Mouse (Mus musculus): Measurements from ENCODE around the gene Celf1. TPM values are rescaled to one million over a fixed set of nuclear protein-coding genes. Genes with fewer than 3 reads are reported as not detected.

Gene Celf1
- polyA plus RNA-seq, 1 experiment from 2014 or later: 74.3 TPM

DNA sequence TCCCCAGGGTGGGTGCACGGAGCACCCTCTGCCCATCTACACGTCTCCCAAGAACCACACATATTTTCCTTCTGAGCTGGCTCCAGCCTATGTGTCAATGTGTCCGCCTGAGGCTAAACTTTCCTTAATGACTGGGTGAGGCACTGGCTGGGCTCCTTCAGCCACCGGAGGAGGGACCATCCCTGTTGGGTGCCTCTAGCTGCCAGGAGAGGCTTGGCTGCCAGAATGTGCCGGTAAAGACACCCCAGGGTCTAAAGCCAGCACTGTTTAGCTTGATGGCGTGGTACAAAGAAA, 128.6 kb downstream of the Celf1 start:
- Histone ChIP-seq H3K36me3 (ENCODE audit: control insufficient read depth, insufficient read depth, low read length) (peaks cover 2% of the 10 kb centered on the region), H3K9ac (ENCODE audit: low read length) (peak overlapping the region; percentile 78), H3K4me3 (replicated peaks; ENCODE audit: low read length) (peak overlapping the region; percentile 73), H3K27ac (ENCODE audit: low read length) (no peak overlapping the region), H3K9me3 (replicated peaks; ENCODE audit: control insufficient read depth, low read length) (no peaks in the 10 kb centered on the region), H3K27me3 (ENCODE audit: control insufficient read depth, insufficient read depth, low read length) (no peaks in the 10 kb centered on the region), H3K4me2 (ENCODE audit: low read depth, low read length) (peak overlapping the region; percentile 88), H3K4me1 (ENCODE audit: control insufficient read depth, insufficient read depth, low read length) (peaks cover 15% of the 10 kb centered on the region)
- 47% methylated on average over 6 of the region's 6 CpGs for WGBS
- no peak for ATAC-seq (ENCODE audit: insufficient read depth, low FRiP score)

Other genes starting within 250 kb of the Celf1 start
- 67.4 and 82.3 TPM in 2 replicates for gene Fnbp4, start 195.0 kb upstream of the Celf1 start, polyA plus RNA-seq (2015; fragmentation: Nextera tagmentation; extraction: Ambion mirVana)
- gene Agbl2, start 157.7 kb upstream of the Celf1 start, polyA plus RNA-seq (2015; fragmentation: Nextera tagmentation; extraction: Ambion mirVana): 0.43 and 0.67 TPM in 2 replicates
- 221 and 238 TPM in 2 replicates for gene Mtch2, start 93.2 kb upstream of the Celf1 start, polyA plus RNA-seq (2015; fragmentation: Nextera tagmentation; extraction: Ambion mirVana)
- gene C1qtnf4, start 54.5 kb upstream of the Celf1 start, polyA plus RNA-seq (2015; fragmentation: Nextera tagmentation; extraction: Ambion mirVana): 5.3 and 5.7 TPM in 2 replicates
- 29.7 and 32.4 TPM in 2 replicates for gene Kbtbd4, start 35.6 kb upstream of the Celf1 start, polyA plus RNA-seq (2015; fragmentation: Nextera tagmentation; extraction: Ambion mirVana)
- 221 and 234 TPM in 2 replicates for gene Ndufs3, start 35.6 kb upstream of the Celf1 start, polyA plus RNA-seq (2015; fragmentation: Nextera tagmentation; extraction: Ambion mirVana)
- 1.5 and 4.8 TPM in 2 replicates for gene Rapsn, start 95.2 kb downstream of the Celf1 start, polyA plus RNA-seq (2015; fragmentation: Nextera tagmentation; extraction: Ambion mirVana)
- 264 and 286 TPM in 2 replicates for gene Psmc3, start 113.6 kb downstream of the Celf1 start, polyA plus RNA-seq (2015; fragmentation: Nextera tagmentation; extraction: Ambion mirVana)
- 43.7 and 51.3 TPM in 2 replicates for gene Slc39a13, start 130.0 kb downstream of the Celf1 start, polyA plus RNA-seq (2015; fragmentation: Nextera tagmentation; extraction: Ambion mirVana)
- 5.1 and 6.7 TPM in 2 replicates for gene Spi1, start 142.0 kb downstream of the Celf1 start, polyA plus RNA-seq (2015; fragmentation: Nextera tagmentation; extraction: Ambion mirVana)
- 0.17 and 0.54 TPM in 2 replicates for gene Mybpc3, start 177.8 kb downstream of the Celf1 start, polyA plus RNA-seq (2015; fragmentation: Nextera tagmentation; extraction: Ambion mirVana)
- 14.3 and 17.2 TPM in 2 replicates for gene Madd, start 243.5 kb downstream of the Celf1 start, polyA plus RNA-seq (2015; fragmentation: Nextera tagmentation; extraction: Ambion mirVana)